Comparison of ENCODE assay signal across 24 mouse cellular contexts in genomic region chr14:22666437-22666836, GRCm38 (mm10).
"Had no signal": no experiment of that assay in that cellular context is flagged by ENCODE, and none has a peak within 500 bp of the region (broad histone marks: within the 10 kb centered on the region; RNA-seq: fewer than 3 reads in every experiment).

No protein-coding gene starts in this region.

- H3K9ac ChIP-seq: limb, embryonic 13.5 days; liver, embryonic 12.5 days; liver, embryonic 15.5 days; lung, embryonic 15.5 days; neural tube, embryonic 12.5 days; neural tube, embryonic 15.5 days; stomach, embryonic 15.5 days had no signal

- H3K27me3 ChIP-seq: limb, embryonic 13.5 days; liver, embryonic 12.5 days; liver, embryonic 15.5 days; lung, embryonic 15.5 days; neural tube, embryonic 12.5 days; neural tube, embryonic 15.5 days; stomach, embryonic 15.5 days had no signal

- H3K4me3 ChIP-seq: layer of hippocampus, adult 2 months; limb, embryonic 10.5 days; limb, embryonic 13.5 days; liver, embryonic 12.5 days; liver, embryonic 15.5 days; lung, embryonic 15.5 days; megakaryocyte, embryonic 14.5 days; midbrain, embryonic 10.5 days; neural tube, embryonic 12.5 days; neural tube, embryonic 15.5 days; stomach, embryonic 15.5 days had no signal

- ATAC-seq: liver, embryonic 12.5 days had no signal

- H3K4me1 ChIP-seq: liver, embryonic 12.5 days; liver, embryonic 15.5 days; megakaryocyte, embryonic 14.5 days; midbrain, embryonic 10.5 days; neural tube, embryonic 12.5 days; neural tube, embryonic 15.5 days; stomach, embryonic 15.5 days had no signal

- H3K27ac ChIP-seq: kidney, postnatal 0 days; layer of hippocampus, adult 2 months; limb, embryonic 10.5 days; limb, embryonic 13.5 days; liver, embryonic 12.5 days; liver, embryonic 15.5 days; lung, embryonic 15.5 days; midbrain, embryonic 10.5 days; neural tube, embryonic 12.5 days; neural tube, embryonic 15.5 days; stomach, embryonic 15.5 days had no signal

- H3K4me2 ChIP-seq: limb, embryonic 13.5 days; liver, embryonic 12.5 days; liver, embryonic 15.5 days; lung, embryonic 15.5 days; neural tube, embryonic 12.5 days; neural tube, embryonic 15.5 days; stomach, embryonic 15.5 days had no signal

- H3K9me3 ChIP-seq: limb, embryonic 10.5 days; limb, embryonic 13.5 days; liver, embryonic 12.5 days; liver, embryonic 15.5 days; lung, embryonic 15.5 days; megakaryocyte, embryonic 14.5 days; midbrain, embryonic 10.5 days; neural tube, embryonic 12.5 days; neural tube, embryonic 15.5 days; stomach, embryonic 15.5 days had no signal

- H3K36me3 ChIP-seq: limb, embryonic 10.5 days; limb, embryonic 13.5 days; liver, embryonic 12.5 days; liver, embryonic 15.5 days; lung, embryonic 15.5 days; midbrain, embryonic 10.5 days; neural tube, embryonic 12.5 days; neural tube, embryonic 15.5 days; stomach, embryonic 15.5 days had no signal

- DNase-seq: kidney, postnatal 25 days; layer of hippocampus, adult 9-11 months; liver; lung, adult 18-20 months; lung, postnatal 10 days; lung, postnatal 36 days; midbrain, embryonic 14.5 days; right cerebral cortex, adult 18-20 months; right cerebral cortex, postnatal 14 days; right cerebral cortex, postnatal 4 days; spleen, adult 18-20 months; thymus, postnatal 25 days had no signal
